Mouse (Mus musculus): ENCODE results near the gene Olfr948. TPM values are rescaled to one million over a fixed set of nuclear protein-coding genes. Genes with fewer than 3 reads are reported as not detected.

Olfr948 gene
- total RNA-seq (2021) (not detected), polyA plus RNA-seq (2012; rRNA removed) (not detected in 2 replicates)
- long read RNA-seq: 0 reads

GRCm38 (mm10) chr9:39325945-39326344 is at the start of gene Olfr948:
Olfr948 (minus strand) TSS chr9:39326045.
- Histone ChIP-seq H3K4me1 (ENCODE audit: control insufficient read depth, insufficient read depth, low read length) (no peaks in the 10 kb centered on the region), H3K4me3 (no peak within 1 kb of the TSS), H3K9ac (ENCODE audit: low read depth, low read length) (no peak within 1 kb of the TSS), H3K27me3 (ENCODE audit: control insufficient read depth, insufficient read depth, low read length) (no peaks in the 10 kb centered on the region), H3K27ac (no peak within 1 kb of the TSS), H3K79me2 (replicated peaks; ENCODE audit: control insufficient read depth, insufficient read depth, low read length) (no peaks in the 10 kb centered on the region), H3K36me3 (ENCODE audit: control insufficient read depth, insufficient read depth, low read length) (no peaks in the 10 kb centered on the region)
- TF ChIP-seq CTCF (IDR thresholded peaks at IDR 0.05) (no peak), POLR2A (IDR thresholded peaks at IDR 0.05; ENCODE audit: insufficient read depth, low read depth, low read length) (no peak), EP300 (IDR thresholded peaks at IDR 0.05; ENCODE audit: insufficient read depth, low read depth, low read length) (no peak)
- intact Hi-C loops (cut with DNase I): no loop called here
- no peak for DNase-seq

DNA sequence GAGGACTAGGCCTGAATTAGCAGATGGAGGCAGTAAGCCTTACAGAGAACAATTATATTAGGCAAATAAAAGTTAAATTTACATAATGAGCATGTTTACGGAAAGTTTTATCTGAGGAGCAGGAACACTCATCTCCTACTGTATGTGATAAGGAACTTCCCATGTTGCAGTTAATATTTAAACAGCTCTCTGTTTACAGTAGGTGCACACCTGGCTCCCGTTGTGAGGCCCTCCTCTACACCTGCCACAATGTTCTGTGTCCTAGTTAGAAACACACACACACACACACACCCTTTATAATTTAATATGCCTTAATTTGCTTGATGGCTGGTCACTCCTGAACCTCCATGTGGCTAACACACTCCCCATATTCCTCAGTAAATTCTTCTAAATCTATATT is 38.7 kb downstream of the Olfr948 start:
- no peak for TF ChIP-seq POLR2A (IDR thresholded peaks at IDR 0.05; ENCODE audit: insufficient read depth, low read depth, low read length)
- no peak for TF ChIP-seq CTCF (IDR thresholded peaks at IDR 0.05)
- no peak for TF ChIP-seq EP300 (IDR thresholded peaks at IDR 0.05; ENCODE audit: insufficient read depth, low read depth, low read length)
- H3K4me1 ChIP-seq (ENCODE audit: control insufficient read depth, insufficient read depth, low read length): no peaks in the 10 kb centered on the region
- intact Hi-C loops (cut with DNase I): no loop called here
- no peaks in the 10 kb centered on the region for H3K79me2 ChIP-seq (replicated peaks; ENCODE audit: control insufficient read depth, insufficient read depth, low read length)
- H3K36me3 ChIP-seq (ENCODE audit: control insufficient read depth, insufficient read depth, low read length): no peaks in the 10 kb centered on the region
- no peak overlapping the region for H3K4me3 ChIP-seq
- 66% methylated on average over 2 of the region's 2 CpGs for whole genome bisulfite sequencing
- DNase-seq: no peak
- H3K27ac ChIP-seq: no peak overlapping the region
- H3K27me3 ChIP-seq (ENCODE audit: control insufficient read depth, insufficient read depth, low read length): no peaks in the 10 kb centered on the region
- no peak overlapping the region for H3K9ac ChIP-seq (ENCODE audit: low read depth, low read length)

DNA sequence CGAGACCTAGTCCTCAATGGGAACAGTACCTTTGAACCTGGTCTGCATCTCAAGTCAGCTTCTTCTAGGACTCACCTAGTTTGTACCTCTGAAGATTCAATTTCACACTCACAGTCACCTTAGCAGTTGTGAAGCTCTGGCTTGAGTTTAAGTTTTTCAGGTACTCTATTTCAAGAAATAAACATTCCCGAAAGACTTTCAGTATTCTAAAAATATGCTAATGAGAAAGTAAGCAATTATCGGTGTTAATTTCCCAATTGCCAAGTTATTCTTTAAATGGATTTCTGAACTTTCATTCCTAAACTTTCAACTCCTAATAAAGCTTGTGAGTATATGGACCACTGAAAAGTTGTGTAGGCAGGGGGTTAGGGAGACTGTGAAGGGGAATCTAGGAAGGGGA is 49.1 kb downstream of the Olfr948 start, which contains the start of gene Olfr945:
Gene Olfr945, minus strand, starts transcription at position 101 of the 400 bp plus-strand sequence.
- H3K79me2 ChIP-seq (replicated peaks; ENCODE audit: control insufficient read depth, insufficient read depth, low read length): no peaks in the 10 kb centered on the region
- no peaks in the 10 kb centered on the region for H3K4me1 ChIP-seq (ENCODE audit: control insufficient read depth, insufficient read depth, low read length)
- H3K36me3 ChIP-seq (ENCODE audit: control insufficient read depth, insufficient read depth, low read length): no peaks in the 10 kb centered on the region
- TF ChIP-seq EP300 (IDR thresholded peaks at IDR 0.05; ENCODE audit: insufficient read depth, low read depth, low read length): no peak
- TF ChIP-seq CTCF (IDR thresholded peaks at IDR 0.05): no peak
- TF ChIP-seq POLR2A (IDR thresholded peaks at IDR 0.05; ENCODE audit: insufficient read depth, low read depth, low read length): no peak
- intact Hi-C loops (cut with DNase I): no loop called here
- no peak within 1 kb of the TSS for H3K9ac ChIP-seq (ENCODE audit: low read depth, low read length)
- 73% methylated on average over 3 of the region's 3 CpGs for WGBS
- no peak within 1 kb of the TSS for H3K4me3 ChIP-seq
- no peak within 1 kb of the TSS for H3K27ac ChIP-seq
- no peak for DNase-seq
- no peaks in the 10 kb centered on the region for H3K27me3 ChIP-seq (ENCODE audit: control insufficient read depth, insufficient read depth, low read length)

Other genes starting within 250 kb of the Olfr948 start
- not detected for gene Olfr938, start 247.2 kb downstream of the Olfr948 start, total RNA-seq (2021)
- not detected in 2 replicates for gene Olfr938, start 247.2 kb downstream of the Olfr948 start, polyA plus RNA-seq (2012; rRNA removed)
- not detected for gene Olfr27, start 197.9 kb downstream of the Olfr948 start, total RNA-seq (2021)
- gene Olfr27, start 197.9 kb downstream of the Olfr948 start, polyA plus RNA-seq (2012; rRNA removed): not detected in 2 replicates
- not detected for gene Olfr943, start 159.7 kb downstream of the Olfr948 start, total RNA-seq (2021)
- not detected in 2 replicates for gene Olfr943, start 159.7 kb downstream of the Olfr948 start, polyA plus RNA-seq (2012; rRNA removed)
- not detected for gene Olfr944, start 124.1 kb downstream of the Olfr948 start, total RNA-seq (2021)
- gene Olfr944, start 124.1 kb downstream of the Olfr948 start, polyA plus RNA-seq (2012; rRNA removed): not detected in 2 replicates
- not detected for gene Olfr1537, start 76.1 kb downstream of the Olfr948 start, total RNA-seq (2021)
- not detected in 2 replicates for gene Olfr1537, start 76.1 kb downstream of the Olfr948 start, polyA plus RNA-seq (2012; rRNA removed)
- not detected for gene Olfr945, start 49.2 kb downstream of the Olfr948 start, total RNA-seq (2021)
- not detected in 2 replicates for gene Olfr945, start 49.2 kb downstream of the Olfr948 start, polyA plus RNA-seq (2012; rRNA removed)
- gene Olfr951, start 61.4 kb upstream of the Olfr948 start, total RNA-seq (2021): not detected
- not detected in 2 replicates for gene Olfr951, start 61.4 kb upstream of the Olfr948 start, polyA plus RNA-seq (2012; rRNA removed)
- not detected for gene Olfr952, start 101.1 kb upstream of the Olfr948 start, total RNA-seq (2021)
- gene Olfr952, start 101.1 kb upstream of the Olfr948 start, polyA plus RNA-seq (2012; rRNA removed): not detected in 2 replicates
- gene Olfr954, start 130.7 kb upstream of the Olfr948 start, total RNA-seq (2021): not detected
- gene Olfr954, start 130.7 kb upstream of the Olfr948 start, polyA plus RNA-seq (2012; rRNA removed): not detected in 2 replicates
- not detected for gene Olfr955, start 145.9 kb upstream of the Olfr948 start, total RNA-seq (2021)
- gene Olfr955, start 145.9 kb upstream of the Olfr948 start, polyA plus RNA-seq (2012; rRNA removed): not detected in 2 replicates
- gene Olfr44, start 167.9 kb upstream of the Olfr948 start, total RNA-seq (2021): not detected
- gene Olfr44, start 167.9 kb upstream of the Olfr948 start, polyA plus RNA-seq (2012; rRNA removed): not detected in 2 replicates
- not detected for gene Olfr957, start 189.8 kb upstream of the Olfr948 start, total RNA-seq (2021)
- not detected in 2 replicates for gene Olfr957, start 189.8 kb upstream of the Olfr948 start, polyA plus RNA-seq (2012; rRNA removed)
- not detected for gene Olfr958, start 228.0 kb upstream of the Olfr948 start, total RNA-seq (2021)
- gene Olfr958, start 228.0 kb upstream of the Olfr948 start, polyA plus RNA-seq (2012; rRNA removed): not detected in 2 replicates
- not detected for gene Olfr959, start 249.5 kb upstream of the Olfr948 start, total RNA-seq (2021)
- gene Olfr959, start 249.5 kb upstream of the Olfr948 start, polyA plus RNA-seq (2012; rRNA removed): not detected in 2 replicates